Mouse (Mus musculus): Measurements from ENCODE around the gene Slc38a8.

DNA sequence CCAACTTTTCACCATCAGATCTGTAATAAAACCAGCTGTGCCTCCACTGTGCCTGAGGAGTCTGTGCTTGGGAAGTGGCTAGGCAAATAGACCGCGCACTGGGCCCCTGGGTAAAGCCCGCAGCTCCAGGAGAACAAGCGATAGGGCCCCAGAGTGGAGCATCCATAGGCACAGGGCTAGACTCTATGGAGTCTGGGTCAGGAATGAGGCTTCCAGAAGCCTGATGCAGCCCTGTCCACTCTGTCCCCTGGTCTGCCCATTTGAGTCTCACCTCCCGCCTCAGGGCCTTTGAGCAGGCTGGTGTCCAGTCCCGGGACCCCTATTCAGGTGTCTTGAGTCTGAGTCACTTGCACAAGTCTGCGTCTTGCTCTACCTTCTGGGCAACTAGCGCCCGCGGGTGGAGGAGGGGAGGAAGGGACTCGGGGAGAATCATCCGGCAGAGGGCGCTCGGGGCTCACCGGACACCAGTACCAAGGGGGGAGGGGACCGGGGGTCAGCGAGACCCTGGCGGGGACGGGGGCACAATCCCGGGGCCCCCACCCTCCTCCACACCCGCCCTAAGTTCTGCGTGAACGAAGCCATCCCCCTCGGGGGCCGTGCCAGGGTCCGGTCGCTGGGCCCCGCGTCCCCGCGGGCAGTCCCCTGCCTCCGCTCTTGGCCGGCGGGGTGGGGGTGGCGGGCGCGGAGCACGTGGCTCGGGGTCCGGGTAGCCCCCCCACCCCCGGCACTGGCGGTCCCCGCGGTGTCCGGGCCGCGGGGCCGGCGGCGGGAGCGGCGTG is 55.1 kb downstream of the Slc38a8 start, which contains the start of gene Necab2:
- TF ChIP-seq E2F4 (IDR thresholded peaks at IDR 0.05; ENCODE audit: insufficient read depth) (no peak), POLR2A (IDR thresholded peaks at IDR 0.05; ENCODE audit: insufficient read length, low read depth) (no peak), MYOG (IDR thresholded peaks at IDR 0.05; ENCODE audit: control insufficient read depth in 1 of 3, insufficient read depth in 1 of 3, insufficient read length in 2 of 3, low read depth in 2 of 3) (no peak), POLR2AphosphoS2 (IDR thresholded peaks at IDR 0.05; ENCODE audit: insufficient read length, low read depth) (peak; percentile 8), TCF12 (IDR thresholded peaks at IDR 0.05; ENCODE audit: insufficient read depth, poor library complexity, severe bottlenecking) (no peak), USF1 (IDR thresholded peaks at IDR 0.05; ENCODE audit: low read depth) (no peak), CEBPB (IDR thresholded peaks at IDR 0.05; ENCODE audit: insufficient read depth, poor library complexity, severe bottlenecking) (no peak), MYOD1 (IDR thresholded peaks at IDR 0.05; ENCODE audit: control insufficient read depth in 1 of 3, insufficient read length in 2 of 3, low read depth in 2 of 3) (no peak), MAX (IDR thresholded peaks at IDR 0.05; ENCODE audit: low read depth) (no peak), SRF (IDR thresholded peaks at IDR 0.05; ENCODE audit: control insufficient read depth, insufficient read length, low read depth) (no peak), REST (IDR thresholded peaks at IDR 0.05; ENCODE audit: insufficient read depth, insufficient read length) (no peak)

Measured in myocyte (in vitro differentiated cells).